Mouse (Mus musculus) megakaryocyte, embryonic 14.5 days (primary cell): ENCODE results near the gene Rrp7a.

ENCODE experiments used
- FLI1 ChIP-seq: IDR thresholded peaks from 2 replicates; pipeline ENCODE4 v1.6.1; 2012; ENCODE audit warnings: low read length, inconsistent platforms, mixed read lengths
- GATA1 ChIP-seq: IDR thresholded peaks from 3 replicates; pipeline ENCODE4 v1.6.1; 2012; ENCODE audit warnings: mixed read lengths, low read length, inconsistent platforms, borderline replicate concordance

DNA sequence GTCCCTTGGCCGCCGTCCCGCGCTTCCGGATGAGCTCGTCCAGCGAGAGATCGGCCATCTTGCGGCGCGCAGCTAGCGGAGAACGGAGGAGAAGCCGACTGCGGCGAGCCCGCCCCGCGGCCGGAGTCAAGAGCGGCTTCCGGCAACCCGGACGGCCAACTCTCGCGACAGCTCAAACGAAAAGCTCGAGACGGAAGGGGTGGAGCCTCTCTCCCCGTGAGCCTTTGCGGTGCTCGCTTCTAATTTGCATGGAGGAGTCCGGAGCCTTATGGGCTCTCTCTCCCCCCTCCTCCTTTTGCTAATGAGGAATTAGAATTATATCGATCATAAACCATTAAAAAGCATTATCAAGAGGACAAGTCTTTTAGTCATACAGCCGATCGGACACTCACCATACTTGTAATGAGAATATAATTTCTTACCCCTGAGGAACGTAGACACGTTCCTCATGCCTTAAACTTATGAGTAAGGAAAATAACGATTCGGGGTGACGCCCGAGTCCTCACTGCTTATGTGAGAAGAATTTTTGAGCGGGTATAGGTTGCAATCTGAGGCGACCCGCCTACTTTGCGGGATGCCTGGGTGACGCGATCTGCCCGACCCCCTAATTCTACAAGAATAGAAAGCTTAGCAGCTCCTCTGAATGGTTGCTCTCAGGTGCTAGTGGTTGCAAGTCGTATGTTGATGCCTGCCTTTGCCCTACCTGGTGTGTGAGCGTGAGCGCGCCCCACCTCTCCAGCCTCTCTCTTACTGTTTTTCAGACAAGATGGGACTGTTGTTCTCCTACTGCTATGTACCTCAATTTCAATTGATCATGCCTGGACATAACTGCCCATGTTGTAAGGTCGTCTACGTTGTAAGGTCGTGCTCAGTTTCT is 26.8 kb upstream of the Rrp7a start, which contains the start of gene Poldip3:
- TF ChIP-seq GATA1 = no peak
- TF ChIP-seq FLI1 = no peak
